Mouse (Mus musculus) spleen, postnatal 4 days (tissue): ENCODE measurements around the gene Akr1b3.

Experiments
- DNase-seq, 2 experiments: peaks; one replicate each; pipeline ENCODE4 v3.0.0; 2022; ENCODE audit warnings: low spot score in 2 of 2

The Akr1b3 gene

DNA sequence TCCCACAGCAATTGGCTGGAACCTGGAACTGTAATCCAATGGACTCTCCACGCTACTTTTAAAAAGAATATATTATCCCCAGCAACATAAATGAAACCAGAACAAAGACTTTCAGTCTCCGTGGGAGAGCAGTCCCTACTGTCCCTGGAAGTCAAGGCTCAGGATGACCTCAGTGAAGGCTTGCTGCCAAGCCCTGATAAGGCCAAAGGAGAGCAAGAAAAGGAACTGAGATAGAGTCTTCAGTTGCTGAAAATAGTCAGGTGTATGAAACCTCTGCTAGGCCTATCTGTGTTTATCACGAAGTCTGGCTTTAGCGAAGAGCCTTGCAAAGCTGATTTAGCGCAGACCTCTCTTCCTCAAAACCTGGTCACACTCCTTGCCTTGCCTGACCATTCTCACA is 14.1 kb upstream of the Akr1b3 start:
- DNase-seq = no peak

DNA sequence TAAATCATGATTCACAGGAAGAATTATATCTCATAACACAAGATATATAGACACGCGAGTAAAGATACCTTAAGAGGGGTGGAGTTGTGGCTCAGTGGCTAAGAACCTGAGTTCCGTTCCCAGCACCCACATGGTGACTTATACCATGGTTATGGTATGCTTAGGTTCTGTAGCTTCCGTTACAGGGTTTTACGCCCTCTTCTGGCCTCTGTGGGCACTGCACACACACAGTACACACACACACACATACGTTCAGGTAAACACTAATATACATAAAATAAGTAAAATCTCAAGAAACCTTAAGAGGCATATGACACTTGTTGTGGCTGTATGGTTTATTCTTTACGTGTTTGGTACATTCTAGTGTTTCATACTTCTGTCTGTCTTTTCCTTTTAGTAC is 4.8 kb upstream of the Akr1b3 start:
- no peak for DNase-seq

DNA sequence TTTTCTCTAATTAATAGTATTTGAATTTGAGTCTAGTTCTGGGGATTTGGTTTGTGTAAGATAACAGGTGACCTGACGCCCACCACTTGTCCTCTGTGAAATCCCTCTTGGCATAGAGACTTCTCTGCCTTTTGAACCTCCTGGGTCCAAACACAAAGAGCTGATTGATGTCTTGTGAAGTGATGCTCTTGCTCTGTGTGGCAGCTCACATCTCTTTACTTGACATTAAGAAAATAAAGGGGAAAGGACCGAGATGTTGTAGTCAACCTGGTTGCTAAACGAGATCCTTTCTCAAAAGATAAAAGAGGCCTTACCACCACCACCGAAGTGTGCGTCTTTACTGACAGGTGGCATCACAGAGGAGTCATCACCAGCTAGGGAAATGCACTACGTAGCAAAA is 1.4 kb upstream of the Akr1b3 start:
- DNase-seq = no peak

DNA sequence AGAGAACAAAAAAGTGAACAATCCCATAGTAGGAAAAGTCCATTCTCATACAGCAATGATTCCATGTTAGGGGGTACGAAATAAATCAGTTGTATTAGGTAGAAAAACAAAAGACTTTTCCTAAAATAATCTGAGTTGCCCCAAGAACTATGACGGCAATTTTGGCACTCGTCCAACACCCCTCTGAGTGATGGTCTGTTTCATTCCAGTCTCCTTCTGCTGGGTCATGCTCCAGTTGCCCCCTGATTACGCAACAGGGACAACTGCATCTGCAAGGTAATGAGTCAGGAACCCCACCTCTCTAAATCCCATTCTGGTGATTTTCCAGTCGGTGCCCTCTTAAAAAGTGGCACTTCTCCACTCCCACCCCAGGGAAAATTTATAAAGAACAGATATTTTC is 894 bp upstream of the Akr1b3 start:
- no peak for DNase-seq

DNA sequence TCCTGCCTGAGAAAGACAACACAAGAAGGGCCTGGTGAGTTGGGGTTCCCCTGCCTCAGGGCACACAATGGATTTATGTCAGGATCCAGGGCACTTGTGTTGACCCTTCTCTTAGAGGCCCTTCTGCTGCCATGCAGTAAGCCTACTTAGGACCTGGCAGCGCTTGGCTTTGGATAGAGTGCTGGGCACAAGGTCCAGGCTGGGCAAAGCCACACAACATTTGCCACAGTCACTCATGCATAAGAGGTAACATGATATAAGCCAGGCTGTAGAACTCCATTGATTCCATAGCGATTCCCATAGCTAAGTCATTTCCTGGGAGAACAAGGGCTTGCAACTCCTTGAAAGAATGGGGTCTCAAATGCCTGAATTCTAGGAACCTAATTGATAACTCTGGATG is 3.4 kb downstream of the Akr1b3 start:
- no peak for DNase-seq

DNA sequence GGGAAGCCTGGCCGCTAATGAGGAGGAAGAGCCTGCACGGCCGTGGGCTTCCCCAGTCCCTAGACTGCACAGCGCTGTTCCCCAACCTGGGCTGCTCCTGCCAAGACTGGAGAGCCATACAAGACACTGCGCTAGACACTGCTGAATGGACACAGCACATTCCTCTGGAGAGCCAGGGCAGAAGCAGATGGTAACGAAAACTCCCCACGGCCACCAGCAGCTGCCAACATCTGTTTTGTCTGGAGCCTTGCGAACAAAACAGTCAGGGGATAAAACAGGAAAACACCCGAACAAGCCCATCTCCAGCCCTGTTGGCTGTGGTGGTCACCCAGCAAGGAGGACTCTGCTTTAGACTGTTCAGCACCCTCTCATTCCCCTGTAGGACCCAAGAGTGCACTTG is 3.9 kb downstream of the Akr1b3 start:
- DNase-seq = no peak

DNA sequence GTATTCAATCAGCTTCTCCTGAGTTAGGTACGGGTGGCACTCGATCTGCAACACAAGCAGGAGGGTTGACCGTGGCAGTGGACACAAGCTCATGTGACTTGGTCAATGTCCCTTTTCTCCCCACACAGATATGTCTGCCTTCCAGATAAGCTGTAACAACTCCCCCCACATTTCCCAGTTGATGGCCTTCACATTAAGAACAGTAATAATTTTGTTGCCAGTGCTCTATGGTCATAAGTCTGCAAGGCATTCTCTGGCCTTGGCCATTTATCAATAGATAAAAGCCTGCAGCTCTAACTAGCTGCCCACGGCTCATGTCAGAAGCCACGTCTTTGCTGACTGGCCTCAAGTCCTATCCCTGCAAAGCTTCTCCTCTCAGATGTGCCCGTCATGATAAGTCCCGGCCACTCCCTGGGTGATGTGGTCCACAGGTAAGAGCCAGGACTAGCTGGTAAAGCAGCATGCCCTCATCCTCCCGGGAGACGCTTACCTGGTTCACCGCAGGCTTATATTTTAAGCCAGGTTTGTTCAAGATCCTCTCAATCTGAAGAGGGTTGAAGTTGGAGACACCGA is 7.2 kb downstream of the Akr1b3 start:
- no peak for DNase-seq

DNA sequence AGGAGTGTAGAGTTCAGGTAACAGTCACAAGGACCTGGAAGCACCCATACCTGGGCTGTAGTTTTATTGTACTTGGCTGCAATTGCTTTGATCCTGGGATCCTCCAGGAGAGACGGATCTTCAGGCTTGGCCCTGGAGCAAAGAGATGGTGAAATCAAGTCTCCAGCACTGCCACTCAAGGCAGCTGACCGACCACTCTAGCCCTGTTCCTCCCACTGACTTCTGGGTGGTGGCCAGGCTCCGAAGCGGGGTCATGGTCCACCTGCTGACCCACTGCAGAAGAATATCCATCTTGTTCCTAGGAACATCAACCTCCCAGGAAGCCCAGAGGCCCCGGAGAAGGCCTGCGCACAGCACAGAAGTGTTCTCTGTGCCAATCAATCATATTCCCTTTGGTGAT is 7.8 kb downstream of the Akr1b3 start:
- DNase-seq = no peak

DNA sequence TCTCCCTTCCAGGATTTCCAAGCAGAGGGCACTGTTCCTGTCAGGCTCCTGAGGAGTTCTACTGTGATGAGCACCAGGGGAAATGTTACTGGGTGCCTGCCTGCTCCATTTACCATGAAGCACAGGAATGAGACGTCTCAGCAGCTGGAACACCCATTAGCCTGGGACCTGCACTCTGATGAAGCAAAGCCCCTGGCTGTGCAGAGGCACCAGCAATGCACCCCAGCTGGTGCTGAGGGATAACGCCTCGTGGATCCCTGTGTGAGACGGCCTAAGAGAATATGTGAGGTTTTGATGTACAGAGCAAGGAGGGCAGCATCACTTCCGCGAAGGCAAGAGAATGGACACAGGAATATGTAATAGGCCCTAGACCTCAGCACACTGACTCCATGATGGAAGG is 10.5 kb downstream of the Akr1b3 start:
- DNase-seq = no peak

DNA sequence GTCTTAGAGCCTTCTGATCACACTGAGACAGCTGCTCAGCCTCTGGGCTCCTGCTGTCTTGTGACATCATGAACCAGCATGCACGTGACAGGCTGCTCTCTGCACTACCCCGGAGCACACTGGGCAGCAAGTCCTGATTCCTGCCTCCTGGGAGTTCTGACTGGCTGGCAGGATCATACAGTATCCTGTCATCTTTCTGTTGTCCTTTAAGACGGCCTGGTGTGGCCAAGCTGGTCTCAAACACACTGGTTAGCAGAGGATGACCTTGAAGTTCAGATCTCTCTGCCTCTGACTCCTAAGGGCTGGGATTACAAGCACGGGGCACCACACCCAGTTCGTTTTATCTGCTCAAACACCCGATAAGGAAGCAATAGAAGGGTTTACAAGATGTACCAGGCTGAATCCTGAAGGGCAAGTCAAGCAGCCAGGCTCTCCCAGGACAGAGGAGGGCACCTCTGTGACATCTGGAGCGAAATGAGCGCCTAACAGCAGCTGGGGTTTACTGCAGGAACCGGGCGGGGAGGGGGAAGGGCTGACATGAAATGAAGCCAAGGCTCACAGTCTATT is 12.5 kb downstream of the Akr1b3 start:
- DNase-seq = no peak

DNA sequence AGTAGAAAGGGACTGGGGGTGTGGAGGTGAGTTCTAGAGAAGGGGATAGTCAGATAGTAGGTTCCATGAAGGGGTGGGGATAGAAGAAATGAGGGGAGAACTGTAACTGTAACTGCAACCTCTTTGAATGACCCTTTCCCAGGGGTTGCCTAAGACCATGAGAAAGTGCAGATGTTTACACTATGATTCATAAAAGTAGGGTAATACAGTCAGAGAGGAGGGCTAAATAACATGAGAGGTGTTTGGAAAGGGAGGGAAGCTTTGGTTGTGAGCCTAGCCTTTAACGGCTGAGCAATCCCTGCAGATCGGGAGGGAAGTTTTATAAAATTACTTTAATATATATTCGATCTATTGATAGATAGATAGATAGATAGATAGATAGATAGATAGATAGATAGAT is 20.2 kb downstream of the Akr1b3 start:
- no peak for DNase-seq

DNA sequence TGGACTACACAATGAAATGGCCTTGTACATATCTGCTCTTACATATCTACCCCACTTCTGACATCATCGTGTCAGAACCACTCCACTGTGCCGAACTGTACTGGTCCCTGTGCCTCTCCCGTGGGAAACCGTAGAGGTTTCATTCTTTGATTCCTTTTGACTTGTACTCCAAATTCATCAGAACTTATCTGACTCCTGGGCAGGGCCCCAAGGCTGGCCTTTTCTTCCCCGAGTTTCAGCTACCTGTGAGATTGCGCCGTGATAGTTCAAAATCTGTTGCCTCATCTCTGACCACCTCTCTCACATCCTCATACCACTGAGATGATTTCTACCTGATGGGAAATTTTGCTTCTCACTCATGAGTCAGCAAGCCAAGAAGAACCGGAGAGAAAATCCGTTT is 21.8 kb downstream of the Akr1b3 start:
- DNase-seq = no peak

DNA sequence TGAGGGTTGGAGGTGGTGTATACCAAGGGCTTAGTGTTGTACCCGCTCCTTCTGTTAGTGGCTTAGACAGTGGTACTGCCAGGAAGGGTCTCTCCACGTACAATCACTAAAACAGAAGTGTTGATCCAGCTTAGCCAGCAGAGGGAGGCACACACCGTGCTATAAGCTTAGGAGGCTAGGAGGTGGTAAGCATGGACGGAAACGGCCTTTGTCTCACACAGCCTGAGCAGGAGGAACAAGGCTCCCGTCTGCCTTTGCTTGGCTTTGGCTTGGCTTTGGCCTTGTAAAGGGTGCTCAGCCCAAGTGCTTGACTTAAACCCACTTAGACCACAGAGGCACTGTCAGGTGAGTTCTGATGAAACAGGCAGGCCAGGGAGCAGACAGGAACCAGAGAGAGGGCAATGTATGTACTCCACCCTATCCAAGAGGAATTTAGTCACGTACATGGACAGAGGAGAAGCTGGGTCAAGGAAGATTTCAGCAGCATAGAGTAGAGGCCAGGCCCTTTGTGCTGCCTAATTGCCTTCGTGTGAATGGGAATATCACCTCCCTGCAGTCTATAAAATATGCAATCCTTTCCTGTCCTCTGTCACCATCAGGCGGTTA is 24.3 kb downstream of the Akr1b3 start:
- DNase-seq = peak; percentile 43 to 74

DNA sequence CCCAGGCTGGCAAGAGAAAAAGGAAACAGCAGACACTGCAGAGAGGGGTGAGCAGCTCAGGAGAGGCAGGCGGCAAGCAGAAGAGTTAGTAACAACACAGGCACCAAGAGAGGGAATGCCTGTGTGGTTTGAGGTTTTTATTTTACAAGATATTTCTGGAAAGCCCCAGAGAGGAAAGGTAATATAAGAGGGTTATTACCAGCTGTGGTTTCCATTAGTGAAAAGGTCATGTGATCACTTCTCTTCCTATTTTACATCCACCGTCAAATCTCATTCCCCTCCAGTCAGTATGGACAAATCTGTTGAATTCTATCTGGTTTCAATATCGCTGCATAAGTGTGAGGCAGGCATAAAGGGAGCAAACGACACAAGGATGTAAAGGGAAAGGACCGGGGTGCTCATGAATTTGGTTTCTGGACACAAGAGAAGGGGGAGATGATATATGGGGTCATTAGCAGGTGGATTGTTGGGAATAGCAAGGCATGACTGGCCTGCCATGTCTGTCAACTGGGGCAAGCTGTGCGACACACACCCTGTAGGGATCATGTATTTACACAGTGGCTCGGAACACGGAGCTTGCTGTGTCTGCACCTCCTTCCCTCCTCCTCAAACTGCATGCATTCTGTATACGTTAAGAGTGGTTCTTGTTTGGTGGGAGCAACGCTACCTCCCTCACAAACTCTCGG is 24.9 kb downstream of the Akr1b3 start:
- no peak for DNase-seq

DNA sequence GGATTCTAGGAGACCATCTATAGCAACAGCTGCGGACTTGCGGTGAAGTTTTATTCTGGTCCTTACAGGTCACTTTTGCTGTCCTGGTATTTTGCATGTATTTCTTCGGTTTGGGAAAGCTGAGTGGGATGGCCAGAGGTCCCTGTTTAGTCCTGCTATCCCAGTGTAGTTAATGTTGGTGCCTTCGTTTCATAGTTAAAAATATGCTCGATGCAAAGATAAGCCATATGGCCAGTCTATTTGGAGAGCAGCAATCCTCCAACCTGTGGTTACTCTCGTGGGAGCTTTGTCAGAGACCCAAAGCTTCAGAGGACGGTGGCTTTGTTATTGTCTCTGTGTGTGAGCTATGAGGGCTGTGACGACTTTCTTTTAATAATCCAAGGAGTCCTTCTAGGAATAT is 26.6 kb downstream of the Akr1b3 start:
- no peak for DNase-seq

DNA sequence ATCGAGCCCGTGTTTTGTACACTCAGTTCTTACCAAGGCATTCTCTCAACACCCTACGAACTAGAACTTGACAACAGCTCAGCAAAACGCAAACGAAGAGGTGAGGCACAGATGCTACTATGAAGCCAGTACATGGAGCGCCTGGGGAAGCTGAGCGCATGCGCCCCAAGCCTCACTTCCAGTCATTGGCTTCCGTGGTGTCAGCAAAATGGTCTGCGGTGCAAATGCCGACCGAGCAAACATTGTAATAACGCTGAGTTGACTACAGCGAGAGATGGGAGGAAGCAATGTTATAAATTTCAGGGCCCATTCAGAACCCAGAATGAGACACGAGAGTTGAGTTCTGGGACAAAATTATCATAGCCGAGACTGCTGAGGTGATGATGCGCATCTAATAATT is 27.2 kb downstream of the Akr1b3 start:
- no peak for DNase-seq

DNA sequence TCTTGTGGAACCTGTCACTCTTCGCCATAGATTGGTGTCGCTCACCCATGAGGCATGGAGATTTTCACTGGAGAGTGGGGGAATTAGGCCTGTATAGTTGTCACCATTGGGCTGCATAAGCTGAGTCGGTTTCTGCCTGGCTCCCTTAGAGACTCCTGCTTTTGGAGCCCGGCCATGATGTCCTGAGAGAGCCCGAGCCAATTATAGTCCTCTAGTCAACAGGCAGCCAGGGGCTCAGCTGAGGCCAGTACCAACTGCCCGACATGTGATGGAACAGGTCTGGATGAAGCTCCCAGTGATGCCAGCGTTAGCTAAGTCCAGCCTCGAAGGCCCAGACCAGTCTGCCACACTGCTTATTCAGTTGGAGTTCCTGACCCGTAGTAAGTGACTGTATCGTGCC is 29.2 kb downstream of the Akr1b3 start:
- DNase-seq = no peak

DNA sequence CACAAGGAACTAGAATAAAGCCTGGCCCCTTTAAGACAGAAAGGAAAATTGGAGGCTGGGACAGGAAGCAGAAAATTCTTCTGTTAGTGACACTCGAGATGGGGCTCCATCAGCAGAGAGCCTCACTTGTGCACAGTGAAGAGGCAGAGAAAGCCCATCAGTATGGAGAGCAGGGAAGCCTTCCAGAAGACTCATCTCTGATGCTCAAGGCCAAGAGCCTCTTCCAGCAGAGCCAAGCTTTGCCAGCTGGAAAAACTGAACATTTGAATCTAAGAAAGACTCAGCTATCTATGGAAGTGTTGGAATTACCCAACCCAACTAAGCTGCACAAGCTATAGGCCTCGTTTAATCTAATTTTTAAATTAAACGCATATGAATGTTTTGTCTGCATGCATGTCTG is 30.4 kb downstream of the Akr1b3 start:
- DNase-seq = no peak

DNA sequence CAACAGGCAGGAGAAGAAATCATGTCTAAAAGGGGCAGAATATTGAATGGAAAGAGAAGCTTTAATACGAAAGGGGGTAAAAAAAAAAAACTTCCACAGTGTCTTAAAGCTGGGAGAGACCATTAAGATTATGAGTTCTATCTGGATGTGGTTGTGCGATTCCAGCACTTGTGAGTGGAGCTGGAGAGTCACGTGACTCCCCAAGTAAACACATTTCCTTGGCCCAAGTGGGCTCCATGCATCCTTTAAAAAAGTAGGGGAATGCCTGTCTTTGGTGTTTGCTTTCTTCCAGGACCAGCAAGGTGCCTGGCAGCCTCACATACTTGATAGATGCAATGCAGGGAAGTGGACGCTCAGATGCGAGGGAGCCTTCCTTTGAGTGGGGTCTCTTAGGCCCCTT is 38.9 kb downstream of the Akr1b3 start:
- DNase-seq = no peak

DNA sequence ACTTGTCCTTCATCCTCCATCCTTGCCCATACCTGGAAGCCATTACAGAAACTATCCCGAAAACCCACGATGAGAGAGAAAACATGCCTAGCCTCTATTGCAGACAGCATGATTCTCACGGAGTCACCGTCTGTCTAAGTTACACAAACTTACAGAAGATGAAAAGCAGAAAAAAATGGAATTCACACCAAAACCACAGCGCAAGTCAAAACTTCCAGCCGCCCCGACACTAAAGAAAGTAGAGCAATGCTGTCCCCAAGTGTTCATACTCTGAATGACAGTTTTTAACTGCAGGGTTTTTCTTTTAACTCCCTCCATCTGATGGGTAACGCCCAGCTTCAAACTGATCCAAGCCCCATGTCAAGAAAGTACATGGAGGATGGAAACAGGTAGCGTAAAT is 39.6 kb downstream of the Akr1b3 start:
- peak; percentile 21 to 64 for DNase-seq

DNA sequence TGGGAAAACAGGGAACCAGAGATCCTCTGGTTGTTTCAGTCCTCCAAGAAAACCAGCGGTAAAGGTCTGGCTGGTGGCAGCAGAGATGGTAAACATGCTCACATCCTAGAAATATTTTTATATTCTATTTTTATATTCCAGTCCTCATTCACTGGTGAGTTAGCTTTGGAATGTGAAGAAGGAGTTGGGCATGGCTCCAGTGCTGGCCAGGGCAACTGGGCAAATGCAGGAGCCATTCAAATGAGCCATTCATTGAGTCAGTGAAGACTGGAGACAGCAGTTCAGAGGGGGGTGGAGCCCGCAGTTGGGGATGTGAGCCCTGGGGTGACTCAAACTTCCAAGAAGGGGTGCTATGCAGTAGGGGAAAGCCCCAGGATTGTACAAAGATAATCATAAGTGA is 42.9 kb downstream of the Akr1b3 start:
- DNase-seq = no peak

DNA sequence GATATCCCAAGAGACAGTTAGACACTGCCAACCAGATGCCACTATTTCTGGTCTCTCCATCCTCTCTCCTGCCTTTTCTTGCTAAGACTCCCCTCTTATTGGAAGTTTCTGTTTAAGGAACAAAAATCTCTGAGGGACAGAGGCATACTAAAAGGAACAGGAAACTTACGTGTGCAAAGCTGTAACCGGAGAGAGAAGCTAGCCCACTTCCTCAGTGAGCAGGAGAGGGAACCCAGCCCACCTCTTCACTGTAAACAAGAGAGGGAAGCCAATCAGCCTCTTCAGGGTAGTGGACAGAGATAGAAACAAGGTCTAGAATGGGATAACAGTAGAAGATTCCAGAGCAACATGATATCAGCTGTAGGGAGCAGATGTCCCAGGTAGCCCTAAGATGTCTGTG is 44.2 kb downstream of the Akr1b3 start:
- no peak for DNase-seq

DNA sequence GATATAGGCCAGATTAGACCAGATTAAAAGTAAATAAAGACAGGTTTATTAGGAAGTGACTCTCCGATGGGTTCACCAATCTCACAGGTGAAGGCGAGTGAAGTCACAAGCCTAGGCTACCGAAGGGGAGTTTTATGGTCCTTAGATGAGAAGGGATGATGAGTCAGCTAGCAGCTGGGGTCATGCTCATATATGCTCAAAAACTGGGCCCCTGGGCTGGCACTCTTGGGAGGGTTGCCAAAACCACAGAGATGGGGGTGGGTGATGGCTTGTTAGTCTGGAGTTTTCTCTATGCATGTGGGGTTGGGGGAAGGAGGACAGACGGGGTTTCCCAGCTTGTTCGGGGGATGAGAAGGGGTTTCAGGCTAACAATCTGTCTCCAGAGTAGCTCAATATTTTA is 44.8 kb downstream of the Akr1b3 start:
- DNase-seq = no peak
